Mouse (Mus musculus) bone marrow, adult 2 months (tissue): ENCODE measurements at regions not wholly inside any gene's neighbourhood (a gene's known extent, or its start where the extent isn't known, plus 50 kb on each side); places are given as distances from the start of the nearest gene placed in this dataset.

Experiments
- H3K27ac ChIP-seq: fragments of 200-500 bp; 2 replicates; pipeline ENCODE4 v1.5.1; 2012; ENCODE audit warnings: low read depth, mild to moderate bottlenecking, control low read depth, inconsistent platforms, low read length; ENCODE audit not compliant: control insufficient read depth, poor library complexity, insufficient read depth
- H3K4me1 ChIP-seq: fragments of 200-500 bp; 2 replicates; pipeline ENCODE4 v1.6.1; 2011; ENCODE audit warnings: low read length; ENCODE audit not compliant: control insufficient read depth, insufficient read depth
- H3K4me3 ChIP-seq: fragments of 200-500 bp; replicated peaks from 2 replicates; pipeline ENCODE3; 2011; ENCODE audit warnings: mild to moderate bottlenecking, low read depth, low read length, control low read depth; ENCODE audit not compliant: control insufficient read depth
- CTCF ChIP-seq: fragments of 200-500 bp; IDR thresholded peaks from 2 replicates; pipeline ENCODE4 v1.5.1; 2011; ENCODE audit warnings: low read length, control low read depth; ENCODE audit not compliant: control insufficient read depth, insufficient read depth
- POLR2A ChIP-seq: fragments of 200-500 bp; IDR thresholded peaks from 2 replicates; pipeline ENCODE4 v1.6.1; 2011; ENCODE audit warnings: low read depth, mild to moderate bottlenecking, control low read depth, low read length, borderline replicate concordance; ENCODE audit not compliant: control insufficient read depth
- WGBS: fragments of 180-500 bp; shearing (Covaris S2); methylation state at CpG from one replicate; pipeline ENCODE4 v1.1.7; 2018; 5-methylcytosine and 5-hydroxymethylcytosine counted together

DNA sequence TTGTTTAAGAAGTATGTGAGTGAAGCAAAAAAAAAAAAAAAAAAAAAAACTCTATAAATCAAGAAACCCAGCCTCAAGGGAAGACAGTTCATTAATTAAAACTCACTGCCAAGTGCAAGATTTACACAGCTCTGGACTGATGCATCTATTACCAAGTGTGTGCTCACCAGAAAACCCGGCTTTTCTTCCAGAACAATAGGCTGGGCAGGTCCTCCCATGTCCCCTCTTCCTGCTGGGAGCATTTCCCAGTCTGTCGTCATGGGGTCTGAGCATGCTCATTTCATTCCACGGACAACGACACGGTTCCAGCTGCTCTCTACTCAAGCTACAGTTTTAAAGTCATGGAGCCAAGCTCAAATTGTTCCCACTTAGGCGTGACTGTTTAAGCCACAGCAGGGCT lies 183.6 kb upstream of the Arid2 start:
- Histone ChIP-seq H3K27ac (no peak overlapping the region), H3K4me3 (no peak overlapping the region), H3K4me1 (no peaks in the 10 kb centered on the region)
- WGBS, result 65% methylated on average over 6 of the region's 6 CpGs
- TF ChIP-seq POLR2A, result no peak
- TF ChIP-seq CTCF, result no peak

DNA sequence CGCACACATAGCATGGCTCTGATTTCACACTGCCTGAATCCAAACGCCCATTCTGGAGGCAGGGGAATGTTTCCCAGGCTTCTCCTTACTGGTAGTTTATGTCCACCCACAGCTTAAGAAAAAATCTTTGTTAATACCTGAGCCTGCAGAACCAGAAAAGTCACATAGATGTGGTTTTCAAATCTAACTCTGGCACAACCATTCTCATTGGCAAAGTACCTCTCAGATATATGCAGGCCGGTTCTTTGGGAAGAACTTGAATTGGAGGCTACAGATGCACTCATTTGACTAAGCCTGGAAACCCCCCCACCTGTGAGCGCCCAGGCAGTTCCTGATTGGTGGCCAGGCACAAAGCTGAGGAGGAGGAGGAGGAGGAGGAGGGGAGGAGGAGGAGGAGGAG lies 179.8 kb upstream of the Arid2 start:
- TF ChIP-seq POLR2A, result no peak
- TF ChIP-seq CTCF, result no peak
- WGBS, result 76% methylated on average over 4 of the region's 4 CpGs
- no peaks in the 10 kb centered on the region for H3K4me1 ChIP-seq

DNA sequence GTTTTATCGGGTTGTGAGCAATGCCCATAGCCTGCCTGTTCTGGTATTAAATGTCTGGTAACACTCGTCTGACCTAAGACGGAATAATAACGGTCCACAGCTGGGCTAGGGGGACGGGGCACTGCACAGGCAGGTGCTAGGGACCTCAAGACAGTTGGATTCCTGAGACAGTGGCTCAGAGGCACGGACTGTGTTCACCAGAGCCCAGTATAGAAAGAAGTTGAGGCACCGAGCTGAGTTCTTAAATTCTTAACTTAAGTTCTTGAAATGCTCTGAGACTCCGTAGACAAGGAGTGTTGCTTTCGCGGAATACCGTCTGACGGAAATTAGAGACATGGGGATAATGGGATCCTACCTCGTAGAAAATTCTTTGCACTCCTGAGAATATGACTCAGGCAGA lies 174.2 kb upstream of the Arid2 start:
- TF ChIP-seq POLR2A (no peak), CTCF (no peak)
- WGBS, result 81% methylated on average over 13 of the region's 13 CpGs
- H3K27ac ChIP-seq, result no peak overlapping the region
- no peak overlapping the region for H3K4me3 ChIP-seq
- no peaks in the 10 kb centered on the region for H3K4me1 ChIP-seq

More for the DNA sequence above, 179.8 kb upstream of the Arid2 start:
- H3K4me3 ChIP-seq, result no peak overlapping the region
- no peak overlapping the region for H3K27ac ChIP-seq

DNA sequence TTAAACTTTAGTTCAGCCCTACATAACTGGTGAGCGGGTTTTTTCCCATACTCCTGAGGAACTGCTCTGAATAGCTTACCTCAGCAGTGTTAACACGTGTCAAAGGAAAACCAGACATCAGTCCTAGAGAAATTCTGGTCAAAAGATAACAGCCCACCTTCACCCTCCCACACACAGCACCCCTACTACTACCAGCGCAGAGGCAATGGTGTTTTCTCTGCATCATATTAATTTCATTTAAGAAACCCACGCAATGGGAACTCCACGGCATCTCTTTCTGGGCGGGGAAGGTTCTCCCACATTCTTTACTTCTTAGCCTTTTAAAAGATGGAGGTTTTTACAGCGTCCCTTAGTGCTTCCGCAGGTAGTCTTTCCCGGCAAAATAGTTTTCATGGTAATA lies 172.7 kb upstream of the Arid2 start:
- WGBS, result 79% methylated on average over 9 of the region's 9 CpGs

DNA sequence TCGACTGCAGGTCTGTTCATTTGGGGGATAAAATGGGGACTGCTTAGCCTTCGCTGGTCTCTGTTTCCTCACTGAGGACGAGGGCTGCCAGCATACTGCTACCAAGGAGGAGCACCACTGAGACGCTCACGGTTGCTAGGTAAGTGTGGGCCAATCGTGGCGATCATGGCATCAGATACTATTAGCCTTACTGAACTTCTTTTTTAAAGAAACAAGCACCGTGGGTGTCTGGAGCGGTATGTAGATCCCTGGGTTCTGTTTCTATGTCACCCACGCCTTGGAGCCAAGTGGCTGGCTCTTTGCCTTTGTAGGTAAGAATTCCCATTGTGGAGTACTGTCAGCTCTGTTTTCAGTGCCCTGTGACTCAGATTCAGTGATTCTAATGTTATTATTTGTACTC lies 172.1 kb upstream of the Arid2 start:
- no peak overlapping the region for H3K27ac ChIP-seq
- no peak for TF ChIP-seq POLR2A
- no peak for TF ChIP-seq CTCF
- WGBS, result 64% methylated on average over 10 of the region's 10 CpGs
- no peak overlapping the region for H3K4me3 ChIP-seq
- H3K4me1 ChIP-seq, result no peaks in the 10 kb centered on the region

More for the DNA sequence above, 172.7 kb upstream of the Arid2 start:
- no peak overlapping the region for H3K4me3 ChIP-seq
- H3K4me1 ChIP-seq, result no peaks in the 10 kb centered on the region
- H3K27ac ChIP-seq, result no peak overlapping the region
- TF ChIP-seq CTCF, result no peak
- TF ChIP-seq POLR2A, result no peak

DNA sequence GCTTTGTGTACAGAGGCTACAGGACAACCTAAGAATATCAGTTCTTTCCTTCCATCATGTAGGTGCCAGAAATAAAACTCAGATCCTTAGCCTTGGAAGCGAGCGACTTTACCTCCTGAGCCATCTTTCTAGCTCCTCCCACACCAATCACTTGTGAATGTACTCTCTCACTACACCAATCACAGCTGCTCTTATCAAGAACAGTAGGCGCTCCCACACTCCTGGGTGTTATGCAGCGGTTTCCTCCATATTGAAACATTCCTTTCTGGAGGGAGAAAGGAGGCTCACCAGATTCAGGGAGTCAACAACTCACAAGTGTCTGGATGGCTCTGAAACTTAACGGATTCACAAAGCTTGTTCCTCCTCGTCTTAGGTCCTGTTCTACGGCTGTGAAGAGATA lies 168.1 kb upstream of the Arid2 start:
- TF ChIP-seq POLR2A, result no peak
- TF ChIP-seq CTCF, result no peak
- H3K4me3 ChIP-seq, result no peak overlapping the region
- no peak overlapping the region for H3K27ac ChIP-seq
- WGBS, result 88% methylated on average over 7 of the region's 7 CpGs
- H3K4me1 ChIP-seq, result no peaks in the 10 kb centered on the region

DNA sequence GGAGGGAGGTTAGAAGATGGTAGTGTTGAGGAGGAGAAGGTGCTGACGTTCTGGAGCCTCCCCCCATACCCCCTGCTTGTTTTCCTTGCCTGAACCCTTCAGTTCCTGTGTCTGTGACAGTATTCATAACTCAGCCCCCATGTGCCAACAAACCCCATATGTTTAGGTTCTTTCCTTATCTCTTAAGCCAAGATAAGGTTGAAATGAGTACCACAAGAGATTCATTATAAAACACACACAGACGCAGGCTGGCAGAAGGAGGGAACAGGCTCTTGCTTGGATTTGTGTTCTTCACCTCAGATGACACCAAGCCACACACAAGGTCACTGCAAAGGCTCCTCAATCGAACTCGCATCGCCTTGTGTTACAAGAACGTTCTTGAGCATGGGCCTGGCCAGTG lies 162.9 kb upstream of the Arid2 start:
- no peak for TF ChIP-seq CTCF
- no peak for TF ChIP-seq POLR2A
- no peak overlapping the region for H3K4me3 ChIP-seq
- whole genome bisulfite sequencing, result 80% methylated on average over 6 of the region's 6 CpGs
- no peaks in the 10 kb centered on the region for H3K4me1 ChIP-seq
- H3K27ac ChIP-seq, result no peak overlapping the region

DNA sequence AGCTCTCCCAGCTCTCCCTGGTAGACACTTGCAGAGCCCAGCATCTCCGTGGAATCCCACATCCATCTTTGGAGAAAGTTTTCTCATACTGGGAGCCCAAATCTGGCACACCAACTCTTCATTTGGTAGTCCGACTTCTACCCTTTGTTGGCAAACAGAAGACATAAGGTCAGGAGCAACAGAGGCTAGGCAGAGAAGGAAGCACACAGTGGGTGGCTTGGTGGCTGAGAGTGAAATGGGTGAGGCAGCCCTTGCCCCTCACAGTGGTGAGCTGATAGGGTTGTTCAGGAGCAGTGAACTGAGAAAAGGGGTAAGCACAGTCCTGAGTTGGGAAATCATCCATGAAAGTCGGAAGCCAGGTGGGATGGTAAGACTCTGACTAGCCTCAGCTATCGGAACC lies 157.6 kb upstream of the Arid2 start:
- Histone ChIP-seq H3K27ac (no peak overlapping the region), H3K4me1 (no peaks in the 10 kb centered on the region), H3K4me3 (no peak overlapping the region)
- WGBS, result 83% methylated on average over 4 of the region's 4 CpGs
- no peak for TF ChIP-seq CTCF
- no peak for TF ChIP-seq POLR2A

DNA sequence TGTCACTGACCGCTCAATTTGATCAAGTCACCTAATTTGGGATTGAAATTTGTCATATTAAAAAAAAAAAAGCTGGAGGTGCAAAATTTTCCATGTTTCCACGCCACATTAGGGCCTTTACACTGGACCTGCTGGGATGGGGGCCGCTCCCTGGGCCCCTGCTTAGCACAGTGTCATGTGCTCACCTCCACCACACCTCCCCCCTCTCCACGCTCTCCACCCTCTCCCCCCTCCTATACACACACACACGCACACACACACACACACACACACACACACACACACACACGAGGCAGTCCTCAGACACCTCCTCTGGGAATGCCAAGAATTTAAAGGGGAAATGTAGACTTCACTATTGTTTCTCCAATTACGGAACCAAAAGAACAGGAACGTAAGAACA lies 156.8 kb upstream of the Arid2 start:
- WGBS, result 77% methylated on average over 8 of the region's 8 CpGs
- no peak for TF ChIP-seq POLR2A
- no peak for TF ChIP-seq CTCF
- H3K4me3 ChIP-seq, result no peak overlapping the region
- no peak overlapping the region for H3K27ac ChIP-seq
- no peaks in the 10 kb centered on the region for H3K4me1 ChIP-seq

DNA sequence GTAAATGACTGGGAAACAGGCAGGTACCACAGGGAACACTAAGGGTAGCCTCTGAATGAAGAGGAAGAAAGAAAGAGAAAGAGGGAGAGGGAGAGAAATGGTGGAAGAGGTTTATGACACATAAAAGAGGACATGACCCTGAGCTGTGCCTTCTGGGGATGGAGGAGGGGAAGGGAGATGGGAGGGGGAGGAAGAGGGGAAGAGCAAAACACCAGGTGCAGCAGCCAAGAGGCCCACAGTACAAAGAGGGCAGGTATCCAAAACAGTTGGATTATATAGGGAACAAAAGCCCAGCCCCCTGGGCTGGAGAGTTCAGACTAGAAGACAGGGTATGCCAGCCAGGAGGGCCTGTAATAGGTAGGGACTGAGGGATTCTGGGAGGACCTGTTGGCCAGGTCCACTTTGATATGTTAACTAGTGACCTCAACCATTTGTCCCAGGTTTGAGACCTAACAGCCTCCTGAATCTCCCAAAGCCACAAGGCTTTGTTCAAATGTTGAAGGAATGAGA lies 155.7 kb upstream of the Arid2 start:
- TF ChIP-seq POLR2A, result no peak
- no peak for TF ChIP-seq CTCF
- H3K27ac ChIP-seq, result no peak overlapping the region
- no peaks in the 10 kb centered on the region for H3K4me1 ChIP-seq

More for the DNA sequence above, 155.7 kb upstream of the Arid2 start:
- H3K4me3 ChIP-seq, result no peak overlapping the region
